Mouse (Mus musculus): Measurements from ENCODE around the gene Stoml1. TPM values are rescaled to one million over a fixed set of nuclear protein-coding genes. Genes with fewer than 3 reads are reported as not detected.

The Stoml1 gene
- total and polyA plus RNA-seq, 3 experiments = 35.4 to 40.7 (median 35.4) TPM

- dilution Hi-C loops (cut with MboI; ENCODE audit: extremely low pct_ligation_motif_present, extremely low pct_unique_long_range_greater_than_20kb, low sequenced_read_pairs) (no loop called here), in situ Hi-C loops (cut with MboI; ENCODE audit: low pct_ligation_motif_present, low pct_unique_long_range_greater_than_20kb, low sequenced_read_pairs) (no loop called here)
- DNase-seq (ENCODE audit: extremely low read depth) = peak; percentile 96
- no peaks in the 10 kb centered on the region for H3K9me3 ChIP-seq (replicated peaks; ENCODE audit: low read length)
- no peak for TF ChIP-seq UBTF (IDR thresholded peaks at IDR 0.05; ENCODE audit: low read depth, low read length)
- peak; percentile 57; the same call in 1 of the 2 replicates for TF ChIP-seq MAX (IDR thresholded peaks at IDR 0.05; ENCODE audit: low read length)
- TF ChIP-seq NRF1 (IDR thresholded peaks at IDR 0.05; ENCODE audit: low read depth, low read length) = peak; percentile 72
- no peak for TF ChIP-seq CTCF (conservative IDR thresholded peaks at IDR 0.05 in 1 of 2, IDR thresholded peaks at IDR 0.05 in 1 of 2; ENCODE audit: low read depth in 2 of 2, low read length in 2 of 2)
- peak; percentile 89 for TF ChIP-seq CHD2 (IDR thresholded peaks at IDR 0.05; ENCODE audit: low read length)
- peak; percentile 91 for TF ChIP-seq MEF2A (IDR thresholded peaks at IDR 0.05; ENCODE audit: borderline replicate concordance, low read depth, low read length)
- peak; percentile 99 for TF ChIP-seq BHLHE40 (IDR thresholded peaks at IDR 0.05; ENCODE audit: low read depth, low read length)
- no peak for TF ChIP-seq POLR2AphosphoS2 (IDR thresholded peaks at IDR 0.05; ENCODE audit: low read depth, low read length)
- peak; percentile 86 for TF ChIP-seq EP300 (IDR thresholded peaks at IDR 0.05; ENCODE audit: low read length)
- peak; percentile 34 for TF ChIP-seq ELF1 (IDR thresholded peaks at IDR 0.05; ENCODE audit: low read depth, low read length)
- peak; percentile 96 for TF ChIP-seq ZNF384 (IDR thresholded peaks at IDR 0.05; ENCODE audit: low read depth, low read length)
- no peak for TF ChIP-seq NELFE (IDR thresholded peaks at IDR 0.05; ENCODE audit: low read depth, low read length)
- TF ChIP-seq MAFK (IDR thresholded peaks at IDR 0.05; ENCODE audit: insufficient replicate concordance, low read length) = 0 out of 2 replicates have a peak, but pooled peaks have one; percentile 2
- TF ChIP-seq IRF4 (IDR thresholded peaks at IDR 0.05; ENCODE audit: low read depth, low read length) = peak; percentile 90
- no peak for TF ChIP-seq USF2 (conservative IDR thresholded peaks at IDR 0.05; ENCODE audit: low read depth, low read length)
- peak; percentile 43 for TF ChIP-seq HCFC1 (IDR thresholded peaks at IDR 0.05; ENCODE audit: low read depth, low read length)
- TF ChIP-seq TCF12 (IDR thresholded peaks at IDR 0.05; ENCODE audit: low read depth, low read length) = peak; percentile 85
- peak; percentile 99 for TF ChIP-seq ETS1 (conservative IDR thresholded peaks at IDR 0.05; ENCODE audit: low read depth, low read length)
- peak; percentile 71 for TF ChIP-seq RCOR1 (conservative IDR thresholded peaks at IDR 0.05; ENCODE audit: low read depth, low read length)
- peak; percentile 88 for TF ChIP-seq MYC (IDR thresholded peaks at IDR 0.05; ENCODE audit: low read depth, low read length)
- TF ChIP-seq PAX5 (IDR thresholded peaks at IDR 0.05; ENCODE audit: low read length) = no peak
- no peak for TF ChIP-seq MXI1 (IDR thresholded peaks at IDR 0.05; ENCODE audit: low read depth, low read length)
- no peak; the same call in none of the 2 replicates for TF ChIP-seq POLR2A (IDR thresholded peaks at IDR 0.05; ENCODE audit: low read depth, low read length)
- peak; percentile 91 for TF ChIP-seq SIN3A (IDR thresholded peaks at IDR 0.05; ENCODE audit: low read length)
- TF ChIP-seq MAZ (IDR thresholded peaks at IDR 0.05; ENCODE audit: low read depth, low read length) = peak; percentile 55; the same call in 1 of the 2 replicates
- TF ChIP-seq TBP (conservative IDR thresholded peaks at IDR 0.05; ENCODE audit: low read depth, low read length) = peak; percentile 65; the same call in 1 of the 2 replicates
- H3K9ac ChIP-seq (ENCODE audit: insufficient read depth, low read depth) = peak overlapping the region; percentile 46
- H3K27ac ChIP-seq (ENCODE audit: insufficient read depth, low read depth) = peak overlapping the region; percentile 99
- H3K36me3 ChIP-seq (replicated peaks in 1 of 2; ENCODE audit: control insufficient read depth in 1 of 2, insufficient read depth in 1 of 2, low read length in 1 of 2) = no peaks in the 10 kb centered on the region
- H3K79me2 ChIP-seq (replicated peaks; ENCODE audit: control insufficient read depth, extremely low read depth, insufficient read depth, poor library complexity, severe bottlenecking) = no peaks in the 10 kb centered on the region
- peak overlapping the region; percentile 33 to 46 (median 37) for H3K4me3 ChIP-seq (replicated peaks in 1 of 3; ENCODE audit: low read depth in 2 of 3, low read length in 2 of 3, poor library complexity in 1 of 3)
- no peaks in the 10 kb centered on the region for H3K27me3 ChIP-seq (replicated peaks)
- peaks cover 32 to 87% of the 10 kb centered on the region in 2 experiments for H3K4me1 ChIP-seq (ENCODE audit: control insufficient read depth in 1 of 2, insufficient read depth in 2 of 2)
- peak overlapping the region; percentile 54 for H3K4me2 ChIP-seq (ENCODE audit: insufficient read depth, low read depth, poor library complexity, severe bottlenecking)
Observed at GRCm38 (mm10) chr9:58275115-58275774, 22.3 kb downstream of the Stoml1 start.
